Mouse (Mus musculus) WW6 (cell line): ENCODE measurements around the gene Prim1.
"Not testable (repeated sequence)": the region's sequence is repeated elsewhere in the genome, so short reads cannot be mapped to it uniquely, and the experiment has no call there.

Source experiments
- DNase-seq: peaks from one replicate; pipeline ENCODE4 v3.0.0-alpha.2; 2013; ENCODE audit warnings: low read depth, low spot score

Gene Prim1

GRCm38 (mm10) chr10:128037921-128038320 lies 23.0 kb downstream of the Prim1 start:
- no peak for DNase-seq

- DNase-seq: no peak
Observed at GRCm38 (mm10) chr10:128039167-128039566, 24.2 kb downstream of the Prim1 start.

GRCm38 (mm10) chr10:128039858-128040257 lies 24.9 kb downstream of the Prim1 start:
- no peak for DNase-seq

GRCm38 (mm10) chr10:128040293-128040692 lies 25.3 kb downstream of the Prim1 start:
- no peak for DNase-seq

GRCm38 (mm10) chr10:128041636-128042035 lies 26.7 kb downstream of the Prim1 start:
- DNase-seq: no peak

GRCm38 (mm10) chr10:128042466-128042865 lies 27.5 kb downstream of the Prim1 start:
- DNase-seq: no peak

GRCm38 (mm10) chr10:128043041-128043835 lies 28.3 kb downstream of the Prim1 start:
- DNase-seq: no peak

- no peak for DNase-seq
Observed at GRCm38 (mm10) chr10:128048157-128048556, 33.2 kb downstream of the Prim1 start.

GRCm38 (mm10) chr10:128049741-128050140 lies 34.8 kb downstream of the Prim1 start:
- no peak for DNase-seq

GRCm38 (mm10) chr10:128050355-128050754 lies 35.4 kb downstream of the Prim1 start:
- DNase-seq: no peak

- no peak for DNase-seq
Observed at GRCm38 (mm10) chr10:128051589-128051988, 36.6 kb downstream of the Prim1 start.

GRCm38 (mm10) chr10:128052136-128052535 lies 37.2 kb downstream of the Prim1 start:
- DNase-seq: not testable (repeated sequence)

- no peak for DNase-seq
Observed at GRCm38 (mm10) chr10:128053001-128053400, 38.0 kb downstream of the Prim1 start.

- no peak for DNase-seq
Observed at GRCm38 (mm10) chr10:128058184-128058583, 43.2 kb downstream of the Prim1 start.

GRCm38 (mm10) chr10:128058601-128059151 lies 43.7 kb downstream of the Prim1 start, which contains the start of gene Ptges3:
Gene Ptges3 (plus strand): TSS chr10:128058954.
- peak; percentile 94 for DNase-seq

- DNase-seq: no peak
Observed at GRCm38 (mm10) chr10:128059207-128059981, 44.4 kb downstream of the Prim1 start.

- DNase-seq: no peak
Observed at GRCm38 (mm10) chr10:128061109-128061508, 46.1 kb downstream of the Prim1 start.

- no peak for DNase-seq
Observed at GRCm38 (mm10) chr10:128062221-128062989, 47.4 kb downstream of the Prim1 start.

- DNase-seq: no peak
Observed at GRCm38 (mm10) chr10:128066072-128066471, 51.1 kb downstream of the Prim1 start.

GRCm38 (mm10) chr10:128069201-128069600 lies 54.2 kb downstream of the Prim1 start:
- DNase-seq: no peak

GRCm38 (mm10) chr10:128070432-128070831 lies 55.5 kb downstream of the Prim1 start:
- DNase-seq: not testable (repeated sequence)

- not testable (repeated sequence) for DNase-seq
Observed at GRCm38 (mm10) chr10:128078269-128078668, 63.3 kb downstream of the Prim1 start.
